Mouse (Mus musculus): ENCODE measurements around the gene Tgfbr3. TPM values are rescaled to one million over a fixed set of nuclear protein-coding genes. Genes with fewer than 3 reads are reported as not detected.
"Not testable (repeated sequence)": the region's sequence is repeated elsewhere in the genome, so short reads cannot be mapped to it uniquely, and the experiment has no call there.

Tgfbr3 gene
- total RNA-seq, 2 experiments from 2014 or later: 91.0 to 172 TPM

DNA sequence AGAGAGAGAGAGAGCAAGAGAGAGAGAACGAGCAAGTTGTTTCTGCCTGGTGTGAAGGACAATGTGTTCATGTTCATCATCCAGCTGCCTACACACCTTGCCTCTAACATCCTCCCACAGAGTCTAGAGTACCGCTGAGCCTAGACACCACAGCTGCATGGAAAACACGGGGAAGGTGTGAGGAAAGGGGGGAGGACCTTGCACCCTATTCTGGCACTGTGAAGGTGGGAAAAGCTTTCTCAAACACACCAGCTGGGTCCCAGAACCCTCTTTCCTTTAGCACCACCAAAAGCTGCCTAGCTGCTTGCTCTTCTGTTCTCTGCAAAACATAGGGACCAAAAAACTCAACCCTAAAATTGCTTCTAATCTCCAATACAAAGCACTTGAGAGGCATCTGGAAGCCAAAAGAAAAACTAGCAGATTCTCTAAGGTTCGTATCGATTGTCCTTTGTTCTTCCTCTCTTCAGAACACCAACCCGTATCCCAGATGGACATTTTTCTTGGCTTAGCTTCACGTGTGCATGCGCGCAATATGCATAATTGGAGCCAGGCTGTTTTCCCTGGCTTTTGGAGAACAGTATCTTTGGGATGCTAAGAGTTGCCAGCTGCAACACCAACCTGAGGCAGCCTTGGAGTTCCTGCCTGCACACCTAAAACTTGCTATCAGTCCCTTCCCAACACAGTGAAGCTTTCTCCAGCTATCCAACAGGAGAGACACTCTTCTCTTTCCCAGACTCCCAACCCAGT lies 6.7 kb downstream of the Tgfbr3 start:
- no peak for DNase-seq (ENCODE audit: low spot score in 2 of 2)

DNA sequence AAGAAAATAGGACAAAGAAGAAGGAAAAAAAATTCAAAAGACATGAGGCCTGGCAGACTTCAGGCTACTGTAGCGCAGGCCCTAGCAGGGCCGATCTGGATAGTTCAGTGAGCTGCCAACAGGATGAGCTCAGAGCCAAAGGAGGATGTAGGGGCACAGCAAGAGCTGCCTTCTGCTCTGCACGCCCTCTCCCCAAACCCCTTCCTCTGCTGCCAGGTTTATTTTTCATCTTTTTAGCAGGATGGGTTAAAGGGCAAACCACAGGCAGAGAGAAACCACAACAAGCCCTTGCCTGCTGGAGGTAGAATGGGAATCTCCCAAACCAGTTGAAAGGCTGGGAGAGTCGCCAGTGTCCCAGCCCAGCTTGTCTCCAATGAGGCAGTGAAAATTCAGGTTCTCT lies 10.2 kb downstream of the Tgfbr3 start:
- no peak for DNase-seq (ENCODE audit: low spot score in 2 of 2)

DNA sequence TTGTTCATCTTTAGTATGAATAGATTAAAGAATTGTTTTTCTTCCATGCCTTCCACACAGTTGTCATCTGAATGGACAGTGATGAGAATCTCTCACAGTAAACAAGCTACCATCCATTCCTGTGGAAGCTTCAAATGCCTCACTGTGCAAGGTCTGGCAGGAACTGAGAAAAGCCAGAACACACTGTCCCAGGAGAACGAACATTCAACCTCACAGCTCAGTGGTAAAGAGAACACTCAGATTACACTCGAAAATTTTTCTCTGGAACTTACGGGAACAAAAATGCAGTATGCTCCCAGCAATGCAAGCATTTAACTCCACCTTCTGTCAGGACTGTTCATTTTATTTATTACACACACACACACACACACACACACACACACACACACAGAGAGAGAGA lies 13.2 kb downstream of the Tgfbr3 start:
- no peak for DNase-seq (ENCODE audit: low spot score in 2 of 2)

DNA sequence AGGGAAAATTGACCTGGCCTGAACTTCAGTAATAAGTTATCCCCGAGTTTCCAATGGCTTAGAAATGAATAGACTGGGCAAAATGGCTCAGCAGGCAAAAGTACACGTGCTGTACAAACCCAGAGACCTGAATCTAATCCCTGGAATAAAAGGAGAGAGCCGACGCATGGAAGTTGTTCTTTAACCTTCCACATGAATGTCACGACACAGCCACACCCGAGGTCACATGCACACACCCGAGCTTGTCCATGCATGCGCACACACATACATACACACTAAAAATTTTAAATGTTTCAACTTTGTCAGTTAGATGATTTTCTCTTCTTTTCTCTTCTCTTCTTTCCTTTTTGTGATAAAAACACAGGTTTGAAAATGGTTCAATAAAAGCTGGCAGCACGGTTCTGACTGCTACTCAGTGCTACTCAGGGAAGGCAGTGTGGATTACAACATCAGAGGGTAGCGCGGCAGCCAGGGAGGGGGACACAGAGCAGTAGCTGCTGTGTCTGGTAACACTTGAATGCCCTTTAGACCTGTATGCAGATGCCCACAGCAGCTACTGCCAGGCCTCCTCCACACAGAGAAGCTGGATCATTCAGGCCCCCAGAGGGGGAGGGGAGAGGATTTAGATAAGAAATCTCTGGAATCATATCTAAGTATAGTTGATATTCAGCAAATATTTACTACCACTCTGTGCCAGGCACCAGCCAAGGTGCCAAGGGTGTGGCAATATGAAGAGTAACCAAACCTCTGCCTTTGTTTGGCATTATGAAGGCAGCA lies 17.0 kb downstream of the Tgfbr3 start:
- no peak for DNase-seq (ENCODE audit: low spot score in 2 of 2)

DNA sequence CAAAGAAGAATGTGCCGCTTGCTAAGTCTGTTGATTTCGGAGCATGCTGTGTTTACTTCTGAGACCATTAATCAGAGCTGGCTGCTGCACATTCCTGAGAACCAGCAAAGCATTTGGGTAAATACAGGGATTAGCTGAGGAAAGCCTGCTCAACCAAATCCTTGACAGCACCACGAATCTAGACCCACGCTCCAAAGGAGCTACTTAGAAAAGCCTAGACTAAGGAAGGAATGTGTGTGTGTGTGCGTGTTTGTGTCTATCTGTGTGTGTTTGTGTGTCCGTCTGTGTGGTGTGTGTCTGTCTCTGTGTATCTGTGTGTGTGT lies 20.5 kb downstream of the Tgfbr3 start:
- DNase-seq (ENCODE audit: low spot score in 2 of 2): no peak

DNA sequence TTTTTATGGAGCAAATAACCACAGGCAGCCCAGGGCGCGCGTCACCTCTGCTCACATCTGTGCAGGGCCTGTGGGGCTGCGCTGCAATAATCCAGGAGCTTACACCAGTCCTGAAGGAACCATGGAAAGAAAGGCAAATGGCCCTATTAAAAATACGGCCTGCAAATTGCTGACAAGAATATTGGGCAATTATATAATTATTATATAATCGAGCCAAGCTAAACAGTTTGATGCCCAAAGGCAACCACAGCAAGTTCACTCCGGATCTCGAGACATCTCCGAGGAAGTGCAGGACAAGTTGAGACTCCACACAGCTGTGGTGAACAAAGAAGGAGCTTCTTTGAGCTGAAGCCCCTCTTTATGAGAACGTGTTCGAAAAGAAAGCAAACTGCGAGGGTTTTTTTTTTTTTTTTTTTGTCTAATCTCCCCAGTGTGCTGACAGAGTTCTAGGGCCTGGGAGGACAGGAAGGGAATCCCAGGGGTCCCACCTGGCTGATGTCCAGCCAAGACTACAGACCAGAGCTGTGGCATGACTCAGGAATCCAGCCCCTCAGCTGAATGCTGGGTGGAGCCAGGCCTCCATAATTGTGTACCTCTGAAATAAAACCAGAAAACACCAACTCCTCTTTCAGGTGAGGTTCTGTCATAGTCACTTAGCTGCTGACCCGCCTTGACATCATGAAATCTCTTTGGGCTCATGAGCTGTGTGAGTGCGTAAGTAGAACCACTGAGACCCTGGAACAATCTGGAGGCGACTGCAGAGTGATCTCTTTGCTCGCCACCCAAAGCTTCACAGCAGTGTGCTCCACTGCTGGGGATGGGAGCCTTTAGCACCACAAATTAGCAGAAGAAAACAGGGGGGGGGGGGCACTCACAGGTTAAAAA lies 21.1 kb downstream of the Tgfbr3 start:
- no peak for DNase-seq (ENCODE audit: low spot score in 2 of 2)

DNA sequence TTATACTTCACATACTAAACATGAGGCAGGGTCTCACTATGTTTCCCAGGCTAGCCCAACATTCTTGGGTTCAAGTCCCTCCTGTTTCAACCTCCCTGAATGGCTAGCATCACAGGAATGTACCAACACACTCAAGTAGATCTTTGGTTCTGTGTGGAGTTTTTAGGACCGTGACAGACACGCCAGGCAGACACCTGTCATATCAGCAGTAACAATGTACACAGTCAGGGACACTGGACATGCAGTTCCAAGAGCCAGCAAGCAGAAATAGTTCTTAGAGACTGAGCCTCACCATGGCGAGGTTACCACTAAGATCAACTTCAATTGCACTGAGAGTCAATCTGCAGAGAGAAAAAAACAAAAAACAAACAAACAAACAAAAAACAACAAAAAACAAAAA lies 22.9 kb downstream of the Tgfbr3 start:
- DNase-seq (ENCODE audit: low spot score in 2 of 2): no peak

DNA sequence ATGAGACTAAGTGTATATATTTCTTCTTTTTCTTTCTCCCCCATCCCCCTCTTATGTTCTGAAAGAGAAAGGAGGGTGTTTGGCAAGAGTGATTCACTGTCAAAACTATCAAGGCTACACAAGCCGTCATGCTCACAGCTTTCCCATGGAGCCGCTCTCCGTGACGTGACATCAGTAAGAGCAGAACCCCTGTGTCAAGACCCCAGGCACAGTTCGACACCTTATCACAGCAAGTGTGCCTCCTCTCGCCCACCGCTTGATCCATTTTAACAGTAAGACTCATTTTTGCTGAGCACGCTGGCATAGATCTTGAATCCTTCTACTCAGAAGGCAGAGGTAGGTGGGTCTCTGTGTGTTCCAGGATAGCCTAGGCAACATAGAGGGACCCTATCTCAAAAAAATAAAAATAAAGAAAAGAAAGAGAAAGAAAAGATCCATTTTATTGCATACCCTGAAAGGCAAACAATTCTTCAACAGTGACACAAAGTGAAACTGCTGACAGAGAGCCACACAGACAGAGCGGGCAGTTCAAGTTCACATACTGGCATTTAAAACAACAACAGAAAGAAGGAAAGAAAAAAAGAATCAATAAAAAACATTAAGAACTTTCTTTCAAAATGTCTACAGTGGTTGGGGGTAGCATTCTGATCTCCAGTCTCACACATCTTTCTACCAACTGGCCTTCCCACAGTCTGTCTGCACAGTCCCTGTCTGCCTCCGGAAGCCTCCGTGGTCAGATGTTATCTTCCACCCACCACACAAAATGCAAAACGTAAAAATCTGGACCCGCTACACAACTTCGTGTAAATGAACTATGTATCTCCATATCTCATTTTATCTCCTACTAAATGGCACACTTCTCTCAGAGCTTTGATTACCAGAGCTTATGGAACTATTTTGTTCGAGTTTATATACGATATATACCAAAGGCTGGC lies 24.7 kb downstream of the Tgfbr3 start:
- DNase-seq (ENCODE audit: low spot score in 2 of 2): no peak

DNA sequence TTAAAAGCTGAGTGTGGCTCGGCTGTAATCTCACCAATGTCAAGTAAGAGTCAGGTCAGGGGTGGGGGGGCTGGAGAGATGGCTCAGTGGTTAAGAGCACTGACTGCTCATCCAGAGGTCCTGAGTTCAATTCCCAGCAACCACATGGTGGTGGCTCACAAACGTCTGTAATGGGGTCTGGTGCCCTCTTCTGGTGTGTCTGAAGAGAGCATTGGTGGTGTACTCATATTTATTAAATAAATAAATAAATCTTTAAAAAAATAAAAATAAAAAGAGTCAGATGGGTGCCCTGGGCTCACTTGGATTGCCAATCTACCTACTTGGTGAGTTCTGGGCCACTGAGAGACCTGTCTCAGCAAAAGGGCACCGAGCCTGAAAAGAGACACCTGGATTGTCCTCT lies 25.6 kb downstream of the Tgfbr3 start:
- no peak for DNase-seq (ENCODE audit: low spot score in 2 of 2)

DNA sequence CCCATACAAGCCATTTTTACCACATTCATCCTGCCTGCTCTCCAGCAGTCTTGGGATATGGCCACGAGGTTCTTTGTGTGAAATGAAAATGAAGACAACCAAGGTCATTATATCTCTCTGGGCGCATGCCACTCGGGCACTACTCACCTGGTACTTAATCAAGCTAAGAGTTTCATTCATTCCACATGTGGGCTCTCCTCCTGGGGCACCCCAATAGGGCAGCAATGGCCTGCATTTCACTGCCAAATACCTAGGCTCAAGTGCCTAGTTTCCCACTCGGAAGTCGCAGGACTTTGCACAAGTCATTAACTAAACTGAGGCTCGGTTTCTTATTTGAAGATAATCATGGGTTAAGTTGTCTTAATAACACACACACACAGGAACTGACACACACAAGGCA lies 27.5 kb downstream of the Tgfbr3 start:
- no peak for DNase-seq (ENCODE audit: low spot score in 2 of 2)

DNA sequence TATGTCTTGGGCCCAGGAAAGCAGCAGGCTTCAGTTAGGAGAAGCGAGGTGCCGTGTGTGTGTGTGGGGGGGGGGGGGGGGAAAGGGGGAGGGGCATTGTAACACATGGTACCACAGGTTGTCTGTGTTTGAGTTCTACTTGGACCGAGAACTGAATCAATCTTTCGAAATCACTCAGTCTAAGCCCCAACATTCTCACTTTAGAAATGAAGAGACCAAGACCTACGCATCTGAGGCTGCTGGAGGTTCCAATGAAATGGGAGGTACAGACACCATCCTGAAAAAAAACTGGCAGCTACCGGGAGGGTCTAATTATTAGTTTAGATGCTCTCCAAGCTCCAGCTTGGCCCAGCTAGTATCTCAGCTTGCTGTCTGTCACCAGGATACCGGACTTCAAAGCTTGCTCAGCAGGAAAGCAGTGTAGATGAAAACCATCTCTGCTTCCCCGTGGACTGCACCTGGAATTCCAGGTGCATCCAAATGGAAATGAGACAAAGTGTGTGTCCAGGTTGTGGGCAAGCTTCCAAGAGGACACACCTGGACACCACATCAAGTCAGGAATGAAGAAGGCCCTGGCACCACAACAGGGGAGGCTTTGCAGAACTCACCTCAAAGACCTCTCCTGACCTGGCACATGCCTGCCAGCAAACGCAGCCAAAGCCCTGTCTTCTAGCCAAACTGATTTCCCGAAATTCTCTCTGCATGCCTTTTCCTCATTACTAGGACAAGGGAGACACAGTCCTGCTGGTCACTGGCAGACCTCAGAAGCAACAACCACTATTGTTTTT lies 28.5 kb downstream of the Tgfbr3 start:
- DNase-seq (ENCODE audit: low spot score in 2 of 2): no peak

DNA sequence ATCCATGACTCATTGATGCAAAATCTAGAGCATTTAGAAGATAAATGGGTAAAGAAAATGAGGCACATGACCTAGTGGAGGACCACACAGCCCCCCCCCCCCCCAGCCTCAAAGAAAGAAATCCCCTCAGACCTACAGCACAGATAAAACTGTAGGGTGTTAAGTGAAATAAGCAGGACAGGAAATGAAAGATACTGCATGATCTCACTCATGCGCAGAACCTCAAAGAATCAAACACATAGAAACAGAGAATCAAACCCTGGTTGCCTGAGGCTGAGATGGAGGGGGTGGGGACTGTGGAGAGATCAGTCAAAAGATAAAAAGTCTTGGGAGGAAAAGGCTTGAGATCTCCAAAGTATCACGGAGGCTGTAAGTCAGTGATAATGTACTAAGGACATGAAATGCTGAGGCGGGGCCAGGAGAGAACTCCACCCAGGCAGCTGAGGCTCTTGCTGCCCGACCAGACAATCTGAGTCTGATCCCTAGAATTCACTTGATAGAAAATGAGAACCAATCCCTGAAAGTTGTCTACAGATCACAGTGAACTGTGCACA lies 29.9 kb downstream of the Tgfbr3 start:
- no peak for DNase-seq (ENCODE audit: low spot score in 2 of 2)

DNA sequence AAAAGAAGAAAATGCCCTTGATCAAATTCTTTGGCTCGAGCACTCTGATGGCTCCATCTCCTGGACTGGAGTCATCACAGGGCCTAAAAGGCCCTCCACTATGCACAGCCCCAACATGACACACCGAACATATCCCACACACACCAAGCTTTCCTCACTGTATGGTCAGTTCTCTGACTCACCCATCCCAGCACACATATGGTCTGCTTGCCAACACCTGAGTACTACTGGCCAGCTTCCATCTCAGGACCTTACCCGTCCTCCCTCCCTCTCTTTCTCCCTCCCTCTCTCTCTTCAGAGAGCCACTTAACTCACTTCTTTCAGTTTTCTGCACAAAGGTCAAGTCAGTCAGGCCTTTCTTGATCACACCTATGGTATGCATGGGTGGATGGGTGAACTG lies 36.0 kb downstream of the Tgfbr3 start:
- DNase-seq (ENCODE audit: low spot score in 2 of 2): no peak

DNA sequence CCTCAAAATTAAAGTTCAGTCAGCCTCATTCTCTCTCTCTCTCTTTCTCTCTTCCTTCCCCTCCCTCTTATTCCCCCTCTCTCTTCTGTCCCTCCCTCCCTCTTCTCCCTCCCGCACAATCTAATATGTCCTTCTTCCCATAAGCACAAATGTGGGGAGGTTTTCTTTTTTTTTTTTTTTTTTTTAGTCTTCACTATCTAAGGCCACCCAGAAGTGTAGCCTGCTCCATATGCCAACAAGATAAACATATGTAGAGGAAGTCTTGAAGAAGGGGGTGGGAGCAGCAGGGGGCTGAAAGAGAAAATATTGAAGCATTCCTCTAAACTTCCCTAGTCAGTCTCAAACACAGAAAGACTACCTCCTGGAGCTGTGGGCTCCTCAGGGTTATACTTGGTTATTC lies 37.0 kb downstream of the Tgfbr3 start:
- no peak for DNase-seq (ENCODE audit: low spot score in 2 of 2)

DNA sequence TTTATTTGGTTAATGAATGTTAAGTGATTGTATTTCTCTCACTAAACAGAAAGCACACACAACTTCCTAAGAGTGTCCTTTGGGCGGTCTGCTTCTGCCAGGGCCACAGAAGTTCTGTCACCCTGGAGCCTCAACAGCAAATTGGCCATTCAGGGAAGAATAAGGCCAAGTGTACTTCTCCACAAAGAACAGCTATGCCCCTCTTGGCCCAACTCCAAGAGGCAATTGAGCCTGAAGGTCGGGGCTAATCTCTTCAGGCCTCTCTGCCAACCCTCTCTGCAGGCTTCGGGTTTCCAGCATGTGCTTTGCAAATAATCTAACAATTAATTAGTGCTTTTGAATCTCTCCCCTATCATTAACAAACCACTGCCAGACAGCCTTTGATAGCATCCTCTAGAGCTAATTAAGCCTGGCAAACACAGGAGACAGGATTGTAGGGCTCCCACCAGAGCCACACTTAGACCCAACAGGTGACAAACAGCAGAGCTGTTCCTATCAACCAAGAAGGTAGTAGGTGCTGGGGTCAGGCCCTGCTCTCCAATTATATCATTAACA lies 37.6 kb downstream of the Tgfbr3 start:
- no peak for DNase-seq (ENCODE audit: low spot score in 2 of 2)

DNA sequence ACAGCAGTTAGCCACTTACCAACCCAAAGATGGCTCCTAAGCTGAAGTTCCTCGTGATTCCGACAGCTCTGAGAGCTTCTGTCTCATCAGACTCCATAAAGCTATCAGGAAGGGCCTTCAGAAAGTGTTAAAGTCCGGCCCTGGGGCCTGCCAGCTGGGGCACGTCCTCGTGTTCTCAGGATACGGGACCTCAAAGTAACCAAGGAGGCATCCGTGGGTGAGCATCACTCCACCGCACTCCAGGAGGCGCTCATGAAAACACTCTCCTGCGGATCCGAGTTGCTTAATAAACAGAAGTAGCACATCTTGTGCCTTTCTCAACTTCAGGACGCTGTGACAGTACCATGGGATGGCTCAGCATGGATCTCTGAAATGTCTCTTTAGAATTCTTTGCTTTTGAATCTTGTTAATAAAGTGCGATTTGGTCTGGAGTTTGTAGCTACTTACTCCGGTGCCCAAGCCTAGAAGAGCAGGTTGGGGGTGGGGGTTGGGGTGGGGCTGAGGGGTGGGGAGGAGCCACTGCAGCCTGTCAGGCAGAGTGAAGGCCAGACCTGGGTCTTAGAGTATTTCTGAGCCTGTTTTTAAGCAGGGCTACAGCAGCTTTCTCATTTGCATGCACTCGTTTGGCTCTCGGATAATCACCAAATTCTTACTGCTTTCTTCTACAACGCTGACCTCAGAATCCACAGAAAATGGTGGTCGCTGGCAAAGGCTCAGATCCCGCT lies 38.7 kb downstream of the Tgfbr3 start:
- DNase-seq (ENCODE audit: low spot score in 2 of 2): no peak

DNA sequence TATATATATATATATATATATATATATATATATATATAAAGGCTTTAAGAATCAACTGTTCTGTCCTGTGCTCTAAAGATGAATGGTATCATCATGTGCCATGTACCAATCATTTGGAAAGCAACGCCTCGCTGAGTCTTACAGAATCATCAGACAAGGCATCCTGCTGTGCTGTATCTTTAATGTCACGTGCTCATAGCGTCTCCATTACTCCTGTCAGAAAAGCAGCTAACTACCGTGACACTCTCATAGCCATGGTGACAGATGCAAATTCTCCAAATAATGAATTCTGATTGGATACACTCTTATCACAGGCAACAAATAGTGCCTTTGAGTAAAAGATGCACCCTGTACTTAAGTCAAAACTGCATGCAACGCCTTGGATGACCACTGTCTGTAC lies 40.7 kb downstream of the Tgfbr3 start:
- no peak for DNase-seq (ENCODE audit: low spot score in 2 of 2)

DNA sequence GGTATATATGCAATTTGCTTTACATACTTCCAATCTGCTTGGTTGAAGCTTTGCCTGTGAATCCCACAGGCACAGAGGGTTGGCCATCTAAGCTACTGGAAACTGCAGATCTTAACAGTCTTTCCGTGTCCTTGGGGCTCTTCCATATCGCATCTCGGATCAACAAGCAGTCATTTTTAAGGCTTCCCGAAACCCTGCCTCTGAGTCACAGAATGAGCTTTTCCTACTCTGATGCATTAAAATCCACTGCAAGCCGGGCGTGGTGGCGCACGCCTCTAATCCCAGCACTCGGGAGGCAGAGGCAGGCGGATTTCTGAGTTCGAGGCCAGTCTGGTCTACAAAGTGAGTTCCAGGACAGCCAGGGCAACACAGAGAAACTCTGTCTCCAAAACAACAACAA lies 41.1 kb downstream of the Tgfbr3 start:
- not testable (repeated sequence) for DNase-seq (ENCODE audit: low spot score in 2 of 2)

DNA sequence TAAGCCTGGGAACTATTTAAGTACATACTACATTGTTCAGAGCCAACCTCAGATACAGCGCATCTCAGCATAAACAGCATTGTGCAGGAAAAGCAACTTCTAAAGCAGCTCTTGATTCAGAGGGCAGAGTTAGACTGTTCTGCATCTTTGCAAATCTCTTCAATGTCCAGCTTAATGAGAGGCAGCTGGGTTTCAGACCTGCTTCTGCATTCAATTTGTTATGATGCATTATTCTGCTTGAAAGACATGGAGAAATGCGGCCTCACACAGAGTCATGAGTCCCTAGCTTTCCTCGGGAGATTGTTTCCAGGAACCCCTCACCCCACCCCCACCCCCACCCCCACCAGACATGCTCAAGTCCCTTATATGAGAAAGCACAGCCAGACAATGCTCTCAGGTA lies 41.6 kb downstream of the Tgfbr3 start:
- DNase-seq (ENCODE audit: low spot score in 2 of 2): no peak

Data from adrenal gland, adult 18-20 months (tissue).